Mouse (Mus musculus): ENCODE results near the gene Anapc16. TPM values are rescaled to one million over a fixed set of nuclear protein-coding genes. Genes with fewer than 3 reads are reported as not detected.

Gene Anapc16
- polyA plus RNA-seq, 1 experiment from 2014 or later, result 115 TPM

GRCm38 (mm10) chr10:59978873-59979743 is 23.8 kb downstream of the Anapc16 start:
- H3K4me3 ChIP-seq (replicated peaks; ENCODE audit: low read length), result no peak overlapping the region
- no peak overlapping the region for H3K9ac ChIP-seq (replicated peaks; ENCODE audit: low read depth, low read length)
- no peak overlapping the region for H3K4me2 ChIP-seq (ENCODE audit: low read length)
- peak; percentile 64 for ATAC-seq
- peaks cover 16% of the 10 kb centered on the region for H3K4me1 ChIP-seq (replicated peaks; ENCODE audit: control insufficient read depth, insufficient read depth, low read length)
- WGBS, result 32% methylated on average over 11 of the region's 11 CpGs
- no peaks in the 10 kb centered on the region for H3K27me3 ChIP-seq (replicated peaks; ENCODE audit: control insufficient read depth, insufficient read depth, low read length)
- no peaks in the 10 kb centered on the region for H3K9me3 ChIP-seq (ENCODE audit: control insufficient read depth, low read length)
- H3K27ac ChIP-seq (ENCODE audit: low read length), result peak overlapping the region; percentile 28; the same call in 1 of the 2 replicates
- H3K36me3 ChIP-seq (ENCODE audit: control insufficient read depth, insufficient read depth), result no peaks in the 10 kb centered on the region

- ATAC-seq, result no peak
- no peak overlapping the region for H3K4me3 ChIP-seq (replicated peaks; ENCODE audit: low read length)
Observed at GRCm38 (mm10) chr10:59978401-59978800, 24.5 kb downstream of the Anapc16 start.

GRCm38 (mm10) chr10:59977715-59978343 is 25.1 kb downstream of the Anapc16 start:
- no peak overlapping the region for H3K27ac ChIP-seq (ENCODE audit: low read length)
- 85% methylated on average over 5 of the region's 5 CpGs for WGBS

More at GRCm38 (mm10) chr10:59978401-59978800, 24.5 kb downstream of the Anapc16 start:
- no peak overlapping the region for H3K4me2 ChIP-seq (ENCODE audit: low read length)
- H3K4me1 ChIP-seq (replicated peaks; ENCODE audit: control insufficient read depth, insufficient read depth, low read length), result peaks cover 18% of the 10 kb centered on the region
- H3K27me3 ChIP-seq (replicated peaks; ENCODE audit: control insufficient read depth, insufficient read depth, low read length), result no peaks in the 10 kb centered on the region
- WGBS, result 57% methylated on average over 2 of the region's 2 CpGs
- H3K9me3 ChIP-seq (ENCODE audit: control insufficient read depth, low read length), result no peaks in the 10 kb centered on the region
- H3K36me3 ChIP-seq (ENCODE audit: control insufficient read depth, insufficient read depth), result no peaks in the 10 kb centered on the region
- H3K9ac ChIP-seq (replicated peaks; ENCODE audit: low read depth, low read length), result no peak overlapping the region
- H3K27ac ChIP-seq (ENCODE audit: low read length), result no peak overlapping the region

GRCm38 (mm10) chr10:59977141-59977540 is 25.8 kb downstream of the Anapc16 start:
- 40% methylated on average over 3 of the region's 4 CpGs for WGBS
- no peak for ATAC-seq

More at GRCm38 (mm10) chr10:59977715-59978343, 25.1 kb downstream of the Anapc16 start:
- peaks cover 18% of the 10 kb centered on the region for H3K4me1 ChIP-seq (replicated peaks; ENCODE audit: control insufficient read depth, insufficient read depth, low read length)
- H3K9ac ChIP-seq (replicated peaks; ENCODE audit: low read depth, low read length), result no peak overlapping the region
- no peak overlapping the region for H3K4me2 ChIP-seq (ENCODE audit: low read length)
- no peak overlapping the region for H3K4me3 ChIP-seq (replicated peaks; ENCODE audit: low read length)
- H3K36me3 ChIP-seq (ENCODE audit: control insufficient read depth, insufficient read depth), result no peaks in the 10 kb centered on the region
- no peaks in the 10 kb centered on the region for H3K27me3 ChIP-seq (replicated peaks; ENCODE audit: control insufficient read depth, insufficient read depth, low read length)
- no peaks in the 10 kb centered on the region for H3K9me3 ChIP-seq (ENCODE audit: control insufficient read depth, low read length)
- ATAC-seq, result no peak

GRCm38 (mm10) chr10:59974786-59975185 is 28.1 kb downstream of the Anapc16 start:
- Histone ChIP-seq H3K27ac (ENCODE audit: low read length) (no peak overlapping the region), H3K4me2 (ENCODE audit: low read length) (no peak overlapping the region), H3K9me3 (ENCODE audit: control insufficient read depth, low read length) (no peaks in the 10 kb centered on the region), H3K36me3 (ENCODE audit: control insufficient read depth, insufficient read depth) (no peaks in the 10 kb centered on the region), H3K4me3 (replicated peaks; ENCODE audit: low read length) (no peak overlapping the region), H3K27me3 (replicated peaks; ENCODE audit: control insufficient read depth, insufficient read depth, low read length) (no peaks in the 10 kb centered on the region), H3K4me1 (replicated peaks; ENCODE audit: control insufficient read depth, insufficient read depth, low read length) (peaks cover 25% of the 10 kb centered on the region), H3K9ac (replicated peaks; ENCODE audit: low read depth, low read length) (no peak overlapping the region)
- no peak for ATAC-seq
- 82% methylated on average over 3 of the region's 3 CpGs for WGBS

More at GRCm38 (mm10) chr10:59977141-59977540, 25.8 kb downstream of the Anapc16 start:
- no peak overlapping the region for H3K4me3 ChIP-seq (replicated peaks; ENCODE audit: low read length)
- H3K27me3 ChIP-seq (replicated peaks; ENCODE audit: control insufficient read depth, insufficient read depth, low read length), result no peaks in the 10 kb centered on the region
- no peak overlapping the region for H3K9ac ChIP-seq (replicated peaks; ENCODE audit: low read depth, low read length)
- H3K4me1 ChIP-seq (replicated peaks; ENCODE audit: control insufficient read depth, insufficient read depth, low read length), result peaks cover 18% of the 10 kb centered on the region
- H3K9me3 ChIP-seq (ENCODE audit: control insufficient read depth, low read length), result no peaks in the 10 kb centered on the region
- H3K27ac ChIP-seq (ENCODE audit: low read length), result no peak overlapping the region
- H3K4me2 ChIP-seq (ENCODE audit: low read length), result no peak overlapping the region
- H3K36me3 ChIP-seq (ENCODE audit: control insufficient read depth, insufficient read depth), result no peaks in the 10 kb centered on the region

- H3K9me3 ChIP-seq (ENCODE audit: control insufficient read depth, low read length), result no peaks in the 10 kb centered on the region
- no peak overlapping the region for H3K27ac ChIP-seq (ENCODE audit: low read length)
- H3K27me3 ChIP-seq (replicated peaks; ENCODE audit: control insufficient read depth, insufficient read depth, low read length), result no peaks in the 10 kb centered on the region
- no peak overlapping the region for H3K9ac ChIP-seq (replicated peaks; ENCODE audit: low read depth, low read length)
- no peak overlapping the region for H3K4me2 ChIP-seq (ENCODE audit: low read length)
- no peak for ATAC-seq
- no peak overlapping the region for H3K4me3 ChIP-seq (replicated peaks; ENCODE audit: low read length)
- H3K4me1 ChIP-seq (replicated peaks; ENCODE audit: control insufficient read depth, insufficient read depth, low read length), result peaks cover 24% of the 10 kb centered on the region
- no peaks in the 10 kb centered on the region for H3K36me3 ChIP-seq (ENCODE audit: control insufficient read depth, insufficient read depth)
- WGBS, result 15% methylated on average over 6 of the region's 6 CpGs
Observed at GRCm38 (mm10) chr10:59974191-59974664, 28.7 kb downstream of the Anapc16 start.

GRCm38 (mm10) chr10:59973400-59973799 is 29.5 kb downstream of the Anapc16 start:
- WGBS, result 91% methylated on average over 4 of the region's 4 CpGs
- H3K9ac ChIP-seq (replicated peaks; ENCODE audit: low read depth, low read length), result no peak overlapping the region
- no peaks in the 10 kb centered on the region for H3K9me3 ChIP-seq (ENCODE audit: control insufficient read depth, low read length)
- no peak for ATAC-seq
- no peak overlapping the region for H3K27ac ChIP-seq (ENCODE audit: low read length)
- peaks cover 19% of the 10 kb centered on the region for H3K4me1 ChIP-seq (replicated peaks; ENCODE audit: control insufficient read depth, insufficient read depth, low read length)
- no peak overlapping the region for H3K4me3 ChIP-seq (replicated peaks; ENCODE audit: low read length)
- H3K4me2 ChIP-seq (ENCODE audit: low read length), result no peak overlapping the region
- H3K27me3 ChIP-seq (replicated peaks; ENCODE audit: control insufficient read depth, insufficient read depth, low read length), result no peaks in the 10 kb centered on the region
- H3K36me3 ChIP-seq (ENCODE audit: control insufficient read depth, insufficient read depth), result no peaks in the 10 kb centered on the region

- no peaks in the 10 kb centered on the region for H3K36me3 ChIP-seq (ENCODE audit: control insufficient read depth, insufficient read depth)
- no peak overlapping the region for H3K27ac ChIP-seq (ENCODE audit: low read length)
- no peak overlapping the region for H3K4me3 ChIP-seq (replicated peaks; ENCODE audit: low read length)
- ATAC-seq, result no peak
- WGBS, result 85% methylated on average over 6 of the region's 6 CpGs
- no peak overlapping the region for H3K4me2 ChIP-seq (ENCODE audit: low read length)
- H3K9ac ChIP-seq (replicated peaks; ENCODE audit: low read depth, low read length), result no peak overlapping the region
- H3K4me1 ChIP-seq (replicated peaks; ENCODE audit: control insufficient read depth, insufficient read depth, low read length), result peaks cover 19% of the 10 kb centered on the region
- no peaks in the 10 kb centered on the region for H3K27me3 ChIP-seq (replicated peaks; ENCODE audit: control insufficient read depth, insufficient read depth, low read length)
- H3K9me3 ChIP-seq (ENCODE audit: control insufficient read depth, low read length), result no peaks in the 10 kb centered on the region
Observed at GRCm38 (mm10) chr10:59972999-59973398, 29.9 kb downstream of the Anapc16 start.

- H3K4me1 ChIP-seq (replicated peaks; ENCODE audit: control insufficient read depth, insufficient read depth, low read length), result peaks cover 19% of the 10 kb centered on the region
- no peak overlapping the region for H3K4me3 ChIP-seq (replicated peaks; ENCODE audit: low read length)
- ATAC-seq, result no peak
- no peak overlapping the region for H3K4me2 ChIP-seq (ENCODE audit: low read length)
- H3K27ac ChIP-seq (ENCODE audit: low read length), result no peak overlapping the region
- H3K36me3 ChIP-seq (ENCODE audit: control insufficient read depth, insufficient read depth), result no peaks in the 10 kb centered on the region
- H3K9me3 ChIP-seq (ENCODE audit: control insufficient read depth, low read length), result no peaks in the 10 kb centered on the region
- WGBS, result 60% methylated on average over 2 of the region's 2 CpGs
- no peak overlapping the region for H3K9ac ChIP-seq (replicated peaks; ENCODE audit: low read depth, low read length)
- H3K27me3 ChIP-seq (replicated peaks; ENCODE audit: control insufficient read depth, insufficient read depth, low read length), result no peaks in the 10 kb centered on the region
Observed at GRCm38 (mm10) chr10:59972534-59972933, 30.4 kb downstream of the Anapc16 start.

All from forebrain, embryonic 16.5 days (tissue).